Mouse (Mus musculus): ENCODE results near the gene Shisal1. TPM values are rescaled to one million over a fixed set of nuclear protein-coding genes. Genes with fewer than 3 reads are reported as not detected.

The Shisal1 gene
- 29.6 and 32.1 TPM in 2 replicates for polyA plus RNA-seq (2012; rRNA removed)

DNA sequence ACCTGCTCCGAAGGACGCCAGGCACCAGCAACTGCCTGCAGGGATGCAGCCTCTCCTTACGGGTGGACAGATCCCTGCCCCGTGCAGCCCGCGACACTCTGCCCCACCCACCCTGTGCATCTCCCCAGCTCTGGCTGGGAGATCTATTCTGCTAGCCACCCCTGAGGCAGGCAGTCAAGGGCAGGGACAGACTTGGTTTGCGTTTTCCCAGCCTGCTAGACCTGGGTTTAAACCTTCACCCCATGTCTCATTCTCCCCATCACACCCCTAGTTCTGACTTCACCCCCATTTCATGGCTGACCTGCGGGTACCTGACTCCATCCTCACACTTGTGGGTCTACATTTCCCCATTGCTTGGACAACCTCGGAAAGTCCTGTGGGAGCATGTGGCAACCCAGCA is at the start of gene Shisal1:
TSS of gene Shisal1 (minus strand) at position 101 of the 400 bp plus-strand sequence.

Other genes with a start within 250 kb of the Shisal1 start
- 13.9 and 15.2 TPM in 2 replicates for gene Parvb, start 215.1 kb downstream of the Shisal1 start, polyA plus RNA-seq (2012; rRNA removed)
- gene Parvg, start 123.1 kb downstream of the Shisal1 start, polyA plus RNA-seq (2012; rRNA removed) = 1.3 TPM in 2 replicates
- 43.5 and 49.9 TPM in 2 replicates for gene Rtl6, start 110.7 kb upstream of the Shisal1 start, polyA plus RNA-seq (2012; rRNA removed)
- 21.1 and 22.0 TPM in 2 replicates for gene Prr5, start 222.5 kb upstream of the Shisal1 start, polyA plus RNA-seq (2012; rRNA removed)